ENCODE assay signal across 9 mouse cellular contexts in genomic region chr4:152448666-152449018, GRCm38 (mm10). TPM values are rescaled to one million over a fixed set of nuclear protein-coding genes. Genes with fewer than 3 reads are reported as not detected.
DNase-seq lines count a peak whose midpoint lies in the region; ATAC-seq and TF ChIP-seq lines count a peak whose summit lies in the region.
"Had no signal": no experiment of that assay in that cellular context is flagged by ENCODE, and none has a peak within 500 bp of the region (broad histone marks: within the 10 kb centered on the region; RNA-seq: fewer than 3 reads in every experiment).

No protein-coding gene starts in this region.

- H3K79me3 ChIP-seq in C2C12 (ENCODE audit: low read depth), result no peaks in the 10 kb centered on the region

- peaks cover 29% of the 10 kb centered on the region for H3K27me3 ChIP-seq in C2C12 (ENCODE audit: control insufficient read depth, insufficient read depth, insufficient read length)
- no peaks in the 10 kb centered on the region for H3K27me3 ChIP-seq in liver, embryonic 12.5 days (replicated peaks)
- no peaks in the 10 kb centered on the region for H3K27me3 ChIP-seq in cerebellum, adult 2 months (ENCODE audit: control insufficient read depth, insufficient read depth, low read length)
- H3K27me3 ChIP-seq: hindbrain, embryonic 15.5 days had no signal

- H3K9ac ChIP-seq in liver, embryonic 12.5 days, result 0 out of 2 replicates have a peak overlapping the region, but pooled peaks have one; percentile 2
- H3K9ac ChIP-seq: hindbrain, embryonic 15.5 days had no signal

- H3K79me2 ChIP-seq in C2C12 (ENCODE audit: control insufficient read depth, insufficient read depth), result no peaks in the 10 kb centered on the region

- no peak for TF ChIP-seq POLR2A in cerebellum, adult 2 months (IDR thresholded peaks at IDR 0.05; ENCODE audit: borderline replicate concordance, insufficient read depth, low read length)

- DNase-seq in ES-CJ7 (ENCODE audit: low read depth, low spot score), result peak; percentile 27
- DNase-seq in natural killer cell, adult 2 months (ENCODE audit: low spot score in 2 of 2), result peak; percentile 75 to 76
- DNase-seq in cerebellum, adult 2 months, result no peak
- DNase-seq in ovary, adult 18-20 months (ENCODE audit: low spot score), result no peak
- DNase-seq in left cerebral cortex, postnatal 4 days, result no peak
- DNase-seq in urinary bladder, postnatal 25 days (ENCODE audit: low spot score), result no peak

- H3ac ChIP-seq in C2C12 (ENCODE audit: control insufficient read depth, insufficient read length, low read depth), result no peak overlapping the region

- H3K4me2 ChIP-seq in liver, embryonic 12.5 days, result peak overlapping the region; percentile 48
- H3K4me2 ChIP-seq: hindbrain, embryonic 15.5 days had no signal

- ATAC-seq in liver, embryonic 12.5 days, result peak; percentile 69

- H3K36me3 ChIP-seq in C2C12 (ENCODE audit: control insufficient read depth, insufficient read depth), result no peaks in the 10 kb centered on the region
- H3K36me3 ChIP-seq in liver, embryonic 12.5 days, result no peaks in the 10 kb centered on the region
- H3K36me3 ChIP-seq: hindbrain, embryonic 15.5 days had no signal

- H3K4me1 ChIP-seq in liver, embryonic 12.5 days, result peaks cover 23% of the 10 kb centered on the region
- H3K4me1 ChIP-seq in cerebellum, adult 2 months (ENCODE audit: control insufficient read depth, insufficient read depth, low read length), result peaks cover 26% of the 10 kb centered on the region

- peak overlapping the region; percentile 23 for H3K4me3 ChIP-seq in C2C12 (ENCODE audit: insufficient read depth, poor library complexity, severe bottlenecking)
- peak overlapping the region; percentile 41 for H3K4me3 ChIP-seq in liver, embryonic 12.5 days
- no peak overlapping the region for H3K4me3 ChIP-seq in cerebellum, adult 2 months (replicated peaks; ENCODE audit: insufficient read depth, low read depth, low read length)
- H3K4me3 ChIP-seq: hindbrain, embryonic 15.5 days had no signal

- H3K9me3 ChIP-seq in liver, embryonic 12.5 days (replicated peaks), result no peaks in the 10 kb centered on the region
- H3K9me3 ChIP-seq: hindbrain, embryonic 15.5 days had no signal

- intact Hi-C loops in left cerebral cortex, postnatal 4 days (cut with DNase I), result no loop called here

- WGBS in liver, embryonic 12.5 days (ENCODE audit: insufficient replicate concordance), result 33% methylated on average over 8 of the region's 8 CpGs
- WGBS in cerebellum, adult 2 months, result 75% methylated on average over 8 of the region's 8 CpGs

- no peak overlapping the region for H3K27ac ChIP-seq in liver, embryonic 12.5 days
- no peak overlapping the region for H3K27ac ChIP-seq in cerebellum, adult 2 months (ENCODE audit: insufficient read depth, low read length)
- H3K27ac ChIP-seq: hindbrain, embryonic 15.5 days had no signal

- no peak for TF ChIP-seq CTCF in C2C12 (IDR thresholded peaks at IDR 0.05; ENCODE audit: control insufficient read depth, insufficient read depth, insufficient read length)
- TF ChIP-seq CTCF in cerebellum, adult 2 months (IDR thresholded peaks at IDR 0.05; ENCODE audit: borderline replicate concordance, insufficient read depth, low read depth, low read length), result no peak

TF ChIP-seq in C2C12, 6 proteins besides CTCF, POLR2A, EP300 and RAD21:
- peak; percentile 79 for TF ChIP-seq MAX (IDR thresholded peaks at IDR 0.05)
- TF ChIP-seq USF1 (IDR thresholded peaks at IDR 0.05; ENCODE audit: low read depth), result no peak

RNA-seq across cellular contexts. Expression of gene Nphp4, which starts 27.9 kb away (rescaled TPM):
- polyA plus RNA-seq in C2C12 (2012; fragmentation: generic; extraction: Trizol), result 2.0 TPM
- 0.39 and 0.41 TPM in 2 replicates for polyA plus RNA-seq in liver, embryonic 12.5 days (2016; fragmentation: Nextera tagmentation; extraction: Ambion mirVana)
- polyA plus RNA-seq in cerebellum, adult 2 months (2012; rRNA removed), result 8.7 and 8.8 TPM in 2 replicates
- total RNA-seq in left cerebral cortex, postnatal 4 days (2021), result 10 to 100 TPM; 10.5 to 12.1 TPM

RNA-seq across cellular contexts. Expression of gene Kcnab2, which starts 29.0 kb away (rescaled TPM):
- 8.5 TPM for polyA plus RNA-seq in C2C12 (2012; fragmentation: generic; extraction: Trizol)
- 8.3 and 9.3 TPM in 2 replicates for polyA plus RNA-seq in liver, embryonic 12.5 days (2016; fragmentation: Nextera tagmentation; extraction: Ambion mirVana)
- polyA plus RNA-seq in cerebellum, adult 2 months (2012; rRNA removed), result 161 and 191 TPM in 2 replicates
- 10 to 100 TPM; 35.0 to 43.6 TPM for total RNA-seq in left cerebral cortex, postnatal 4 days (2021)

Comparison
In these comparisons a context has a peak if more than half of its experiments do, and no peak if none do; other contexts are left out.
1. DNase-seq: peak in ES-CJ7 (single experiment) and natural killer cell, adult 2 months (2 of 2); none in cerebellum, adult 2 months (0 of 2), ovary, adult 18-20 months (single experiment), left cerebral cortex, postnatal 4 days (single experiment) and urinary bladder, postnatal 25 days (single experiment).
2. RNA of gene Kcnab2, which starts 29.0 kb away (polyA plus RNA-seq): 161 to 191 TPM in cerebellum, adult 2 months; 8.5 TPM in C2C12 (single experiment) and 8.3 to 9.3 TPM in liver, embryonic 12.5 days; every median in the first group is over 10 times any median in the second.